ENCODE assay signal across 9 mouse cellular contexts in the genomic region with DNA sequence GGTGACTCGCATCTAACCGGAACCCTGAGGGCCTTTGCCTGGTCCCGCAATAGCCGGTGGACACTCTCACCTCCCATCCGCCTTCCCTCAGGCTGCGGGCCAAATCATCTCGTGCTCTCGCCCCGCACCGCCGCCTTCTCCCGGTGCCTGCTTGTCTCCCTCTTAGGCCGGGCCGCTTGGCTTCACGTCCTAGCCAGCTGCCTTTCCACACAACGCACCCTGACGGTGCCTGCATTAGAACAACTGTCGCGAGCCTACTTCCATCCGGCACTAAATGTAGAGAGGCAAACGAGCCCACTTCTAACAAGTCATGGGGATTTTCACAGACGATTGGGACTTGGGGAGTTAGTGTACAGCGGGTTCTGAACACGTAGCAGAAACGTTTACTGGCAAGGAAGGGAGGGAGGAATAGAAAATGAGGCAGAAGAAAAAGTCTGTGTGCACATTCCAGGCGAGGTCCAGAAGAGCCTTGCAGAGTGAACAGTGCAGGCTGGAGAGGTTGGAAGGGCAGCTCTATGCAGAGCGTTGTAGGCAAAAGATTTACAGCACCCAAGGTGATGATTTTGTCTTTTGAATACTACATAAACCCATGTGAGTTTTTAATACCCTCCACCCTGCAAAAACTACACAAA. TPM values are rescaled to one million over a fixed set of nuclear protein-coding genes. Genes with fewer than 3 reads are reported as not detected.
A peak's percentile ranks its signal among the peaks of the same experiment; 100 is the strongest.
DNase-seq lines count a peak whose midpoint lies in the region; ATAC-seq and TF ChIP-seq lines count a peak whose summit lies in the region.
"Had no signal": no experiment of that assay in that cellular context is flagged by ENCODE, and none has a peak within 500 bp of the region (broad histone marks: within the 10 kb centered on the region; RNA-seq: fewer than 3 reads in every experiment).

No protein-coding gene starts in this region.

- H3K9me3 ChIP-seq in hindbrain, embryonic 10.5 days: no peaks in the 10 kb centered on the region
- H3K9me3 ChIP-seq in midbrain, embryonic 11.5 days (ENCODE audit: control insufficient read depth, low read length): no peaks in the 10 kb centered on the region

- TF ChIP-seq CTCF in kidney, adult 2 months (conservative IDR thresholded peaks at IDR 0.05; ENCODE audit: insufficient read depth, insufficient read length, low read depth, low read length): no peak

- H3K27me3 ChIP-seq in kidney, adult 2 months (replicated peaks; ENCODE audit: control insufficient read depth, insufficient read depth, low read length): no peaks in the 10 kb centered on the region
- no peaks in the 10 kb centered on the region for H3K27me3 ChIP-seq in hindbrain, embryonic 10.5 days (ENCODE audit: insufficient read depth, poor library complexity, severe bottlenecking)
- H3K27me3 ChIP-seq in midbrain, embryonic 11.5 days (ENCODE audit: control insufficient read depth, insufficient read depth, low read length): no peaks in the 10 kb centered on the region

- WGBS in kidney, adult 2 months: under 1% methylated on average over 27 of the region's 27 CpGs
- 2% methylated on average over 27 of the region's 27 CpGs for WGBS in hindbrain, embryonic 10.5 days
- WGBS in midbrain, embryonic 11.5 days: 2% methylated on average over 27 of the region's 27 CpGs

- peak overlapping the region; percentile 87 for H3K4me3 ChIP-seq in kidney, adult 2 months (ENCODE audit: insufficient read depth, low read depth, low read length)
- H3K4me3 ChIP-seq in hindbrain, embryonic 10.5 days: peak overlapping the region; percentile 83
- H3K4me3 ChIP-seq in midbrain, embryonic 11.5 days (ENCODE audit: low read depth, low read length): peak overlapping the region; percentile 76

- peak overlapping the region; percentile 93 for H3K9ac ChIP-seq in midbrain, embryonic 11.5 days (ENCODE audit: low read length)

- no peak for DNase-seq in kidney, adult 2 months
- DNase-seq in kidney, postnatal 36 days: no peak
- DNase-seq in NIH3T3 (ENCODE audit: low read depth): peak; percentile 73
- no peak for DNase-seq in hindbrain, embryonic 10.5 days (ENCODE audit: low spot score)
- DNase-seq in midbrain, embryonic 11.5 days (ENCODE audit: low spot score, missing footprints): no peak
- DNase-seq in left cerebral cortex, adult 18-20 months (ENCODE audit: low spot score in 2 of 2): no peak
- DNase-seq in cerebellum, postnatal 25 days: no peak
- DNase-seq in ovary, postnatal 36 days (ENCODE audit: low spot score): no peak

- H3K27ac ChIP-seq in kidney, adult 2 months (ENCODE audit: insufficient read depth, low read depth, low read length): peak overlapping the region; percentile 89
- peak overlapping the region; percentile 99 for H3K27ac ChIP-seq in hindbrain, embryonic 10.5 days
- H3K27ac ChIP-seq in midbrain, embryonic 11.5 days (ENCODE audit: low read depth, low read length): peak overlapping the region; percentile 89

- H3K4me1 ChIP-seq in kidney, adult 2 months (ENCODE audit: control insufficient read depth, insufficient read depth, low read length): peaks cover 21% of the 10 kb centered on the region; the same call in 1 of the 2 replicates
- H3K4me1 ChIP-seq in hindbrain, embryonic 10.5 days (replicated peaks): peaks cover 27% of the 10 kb centered on the region
- H3K4me1 ChIP-seq in midbrain, embryonic 11.5 days (ENCODE audit: control insufficient read depth, insufficient read depth, low read length): peaks cover 15% of the 10 kb centered on the region

- no peaks in the 10 kb centered on the region for H3K36me3 ChIP-seq in kidney, adult 2 months (ENCODE audit: control insufficient read depth, insufficient read depth, low read length)
- H3K36me3 ChIP-seq in hindbrain, embryonic 10.5 days: peaks cover 21% of the 10 kb centered on the region
- no peaks in the 10 kb centered on the region for H3K36me3 ChIP-seq in midbrain, embryonic 11.5 days (ENCODE audit: control insufficient read depth, insufficient read depth, low read length)

- peak overlapping the region; percentile 68 for H3K4me2 ChIP-seq in midbrain, embryonic 11.5 days

- ATAC-seq in midbrain, embryonic 11.5 days (ENCODE audit: low FRiP score): peak; percentile 76

- TF ChIP-seq POLR2A in kidney, adult 2 months (IDR thresholded peaks at IDR 0.05; ENCODE audit: low read depth, low read length): no peak

RNA-seq across cellular contexts. Expression of a gene that starts 0.5 kb away (rescaled TPM):
- 6.8 and 8.3 TPM in 2 replicates for polyA plus RNA-seq in kidney, adult 2 months (2012; rRNA removed)
- 117 and 134 TPM in 2 replicates for polyA plus RNA-seq in hindbrain, embryonic 10.5 days (2016; fragmentation: Nextera tagmentation; extraction: Ambion mirVana)
- 132 and 134 TPM in 2 replicates for polyA plus RNA-seq in midbrain, embryonic 11.5 days (2014; fragmentation: Nextera tagmentation; extraction: Ambion mirVana)
- 10 to 100 TPM; 39.8 to 43.2 TPM for total RNA-seq in left cerebral cortex, adult 18-20 months (2021)

RNA-seq across cellular contexts. Expression of a gene that starts 18.0 kb away (rescaled TPM):
- not detected in 2 replicates for polyA plus RNA-seq in kidney, adult 2 months (2012; rRNA removed)
- polyA plus RNA-seq in hindbrain, embryonic 10.5 days (2016; fragmentation: Nextera tagmentation; extraction: Ambion mirVana): not detected in 2 replicates
- not detected in 2 replicates for polyA plus RNA-seq in midbrain, embryonic 11.5 days (2014; fragmentation: Nextera tagmentation; extraction: Ambion mirVana)
- total RNA-seq in left cerebral cortex, adult 18-20 months (2021): not detected
- polyA plus RNA-seq: brain, embryonic 14.5 days had no signal

RNA-seq across cellular contexts. Expression of a gene that starts 38.5 kb away (rescaled TPM):
- 0.15 and 0.31 TPM in 2 replicates for polyA plus RNA-seq in kidney, adult 2 months (2012; rRNA removed)
- polyA plus RNA-seq in hindbrain, embryonic 10.5 days (2016; fragmentation: Nextera tagmentation; extraction: Ambion mirVana): 0.09 TPM in 1 of 2 replicates, not detected in the other
- not detected in 2 replicates for polyA plus RNA-seq in midbrain, embryonic 11.5 days (2014; fragmentation: Nextera tagmentation; extraction: Ambion mirVana)
- under 1 TPM in 1 of 2 experiments, not detected in 1; 0.19 TPM for total RNA-seq in left cerebral cortex, adult 18-20 months (2021)

Comparison
In these comparisons a context has a peak if more than half of its experiments do, and no peak if none do; other contexts are left out.
1. RNA of a gene that starts 0.5 kb away (polyA plus RNA-seq): 132 to 134 TPM in midbrain, embryonic 11.5 days and 117 to 134 TPM in hindbrain, embryonic 10.5 days; 6.8 to 8.3 TPM in kidney, adult 2 months; every median in the first group is over 10 times any median in the second.
2. Peak in every context shown above with its lines, with median percentiles within 50 percentile points of each other: H3K27ac ChIP-seq and H3K4me3 ChIP-seq.